28 mouse cellular contexts compared by ENCODE assay signal in genomic region chr3:97370382-97370781, GRCm38 (mm10). TPM values are rescaled to one million over a fixed set of nuclear protein-coding genes. Genes with fewer than 3 reads are reported as not detected.
"Had no signal": no experiment of that assay in that cellular context is flagged by ENCODE, and none has a peak within 500 bp of the region (broad histone marks: within the 10 kb centered on the region; RNA-seq: fewer than 3 reads in every experiment).

No protein-coding gene starts in this region.

- ATAC-seq: liver, postnatal 0 days; lung, postnatal 0 days had no signal

- H3K4me3 ChIP-seq: limb, embryonic 12.5 days; limb, embryonic 15.5 days; neural tube, embryonic 12.5 days; neural tube, embryonic 15.5 days had no signal

- H3K9ac ChIP-seq: limb, embryonic 12.5 days; limb, embryonic 15.5 days; liver, embryonic 14.5 days; liver, postnatal 0 days; lung, embryonic 14.5 days; neural tube, embryonic 12.5 days; neural tube, embryonic 15.5 days had no signal

- H3K4me2 ChIP-seq: limb, embryonic 12.5 days; limb, embryonic 15.5 days; liver, embryonic 11.5 days; lung, embryonic 14.5 days; neural tube, embryonic 12.5 days; neural tube, embryonic 15.5 days had no signal

- H3K27ac ChIP-seq: limb, embryonic 12.5 days; limb, embryonic 15.5 days; liver, embryonic 14.5 days; macrophage; neural tube, embryonic 12.5 days; neural tube, embryonic 15.5 days; stomach, postnatal 0 days had no signal

- DNase-seq: kidney, adult 18-20 months; kidney, adult 9 months; kidney, postnatal 14 days; kidney, postnatal 4 days; left cerebral cortex, postnatal 4 days; liver, postnatal 0 days; lung, embryonic 14.5 days; right cerebral cortex, adult 18-20 months; right cerebral cortex, postnatal 14 days; right cerebral cortex, postnatal 4 days; thymus, adult 2 months; thymus, postnatal 14 days; thymus, postnatal 4 days had no signal

- H3K27me3 ChIP-seq: limb, embryonic 12.5 days; limb, embryonic 15.5 days; neural tube, embryonic 12.5 days; neural tube, embryonic 15.5 days had no signal

- H3K9me3 ChIP-seq: limb, embryonic 12.5 days; limb, embryonic 15.5 days; neural tube, embryonic 12.5 days; neural tube, embryonic 15.5 days had no signal

- H3K4me1 ChIP-seq: limb, embryonic 15.5 days; neural tube, embryonic 12.5 days; neural tube, embryonic 15.5 days had no signal

- H3K36me3 ChIP-seq: limb, embryonic 12.5 days; limb, embryonic 15.5 days; neural tube, embryonic 12.5 days; neural tube, embryonic 15.5 days had no signal

RNA-seq across cellular contexts. Expression of gene Olfr1402, which starts 51.4 kb away (rescaled TPM):
- total RNA-seq: layer of hippocampus, adult 18-20 months; layer of hippocampus, postnatal 14 days; left cerebral cortex, adult 8-10 months; left cerebral cortex, postnatal 14 days; left cerebral cortex, postnatal 4 days; megakaryocyte, adult 5-6 weeks had no signal
- polyA plus RNA-seq: limb, embryonic 12.5 days; limb, embryonic 15.5 days; liver, embryonic 11.5 days; liver, embryonic 14.5 days; liver, postnatal 0 days; lung, embryonic 14.5 days; macrophage; neural tube, embryonic 12.5 days; neural tube, embryonic 15.5 days; stomach, embryonic 14.5 days; thymus, adult 2 months had no signal
